Mouse (Mus musculus): ENCODE measurements around the gene Fance.
"Not testable (repeated sequence)": the region's sequence is repeated elsewhere in the genome, so short reads cannot be mapped to it uniquely, and the experiment has no call there.

Gene Fance

GRCm38 (mm10) chr17:28345882-28346281, 32.6 kb downstream of the Fance start:
- in situ Hi-C loops (cut with MboI, MseI): no loop called here

GRCm38 (mm10) chr17:28347327-28347726, 34.0 kb downstream of the Fance start:
- in situ Hi-C loops (cut with MboI, MseI): no loop called here

GRCm38 (mm10) chr17:28348211-28348610, 34.9 kb downstream of the Fance start:
- in situ Hi-C loops (cut with MboI, MseI): no loop called here

- in situ Hi-C loops (cut with MboI, MseI): no loop called here
Observed at GRCm38 (mm10) chr17:28349264-28349880, 36.1 kb downstream of the Fance start.

GRCm38 (mm10) chr17:28349901-28350465, 36.7 kb downstream of the Fance start:
- in situ Hi-C loops (cut with MboI, MseI): no loop called here

GRCm38 (mm10) chr17:28350466-28351352, 37.4 kb downstream of the Fance start, which contains the start of gene Tead3:
TSS of gene Tead3 (minus strand) at chr17:28350817.
- in situ Hi-C loops (cut with MboI, MseI): no loop called here

GRCm38 (mm10) chr17:28351353-28351890, 38.1 kb downstream of the Fance start:
- in situ Hi-C loops (cut with MboI, MseI): no loop called here

GRCm38 (mm10) chr17:28352018-28352417, 38.7 kb downstream of the Fance start:
- in situ Hi-C loops (cut with MboI, MseI): no loop called here

GRCm38 (mm10) chr17:28355871-28356270, 42.6 kb downstream of the Fance start:
- in situ Hi-C loops (cut with MboI, MseI): no loop called here

- in situ Hi-C loops (cut with MboI, MseI): not testable (repeated sequence)
Observed at GRCm38 (mm10) chr17:28358576-28359261, 45.4 kb downstream of the Fance start.

GRCm38 (mm10) chr17:28360531-28361277, 47.4 kb downstream of the Fance start:
- in situ Hi-C loops (cut with MboI, MseI): no loop called here

GRCm38 (mm10) chr17:28361921-28362652, 48.8 kb downstream of the Fance start:
- in situ Hi-C loops (cut with MboI, MseI): no loop called here

- in situ Hi-C loops (cut with MboI, MseI): no loop called here
Observed at GRCm38 (mm10) chr17:28362653-28363292, 49.5 kb downstream of the Fance start.

- in situ Hi-C loops (cut with MboI, MseI): no loop called here
Observed at GRCm38 (mm10) chr17:28363507-28363906, 50.2 kb downstream of the Fance start.

- in situ Hi-C loops (cut with MboI, MseI): no loop called here
Observed at GRCm38 (mm10) chr17:28365122-28365521, 51.8 kb downstream of the Fance start, which contains the start of gene Tulp1. TSS of gene Tulp1 (minus strand) at chr17:28365222.

- in situ Hi-C loops (cut with MboI, MseI): no loop called here
Observed at GRCm38 (mm10) chr17:28368449-28368848, 55.1 kb downstream of the Fance start.

GRCm38 (mm10) chr17:28369056-28369455, 55.7 kb downstream of the Fance start:
- in situ Hi-C loops (cut with MboI, MseI): no loop called here

GRCm38 (mm10) chr17:28371286-28371685, 58.0 kb downstream of the Fance start:
- in situ Hi-C loops (cut with MboI, MseI): no loop called here

GRCm38 (mm10) chr17:28371941-28372340, 58.6 kb downstream of the Fance start:
- in situ Hi-C loops (cut with MboI, MseI): no loop called here

- in situ Hi-C loops (cut with MboI, MseI): no loop called here
Observed at GRCm38 (mm10) chr17:28373821-28374220, 60.5 kb downstream of the Fance start.
